Mouse (Mus musculus): ENCODE measurements around the gene Sugp1. TPM values are rescaled to one million over a fixed set of nuclear protein-coding genes. Genes with fewer than 3 reads are reported as not detected.

The Sugp1 gene
- polyA plus RNA-seq, 1 experiment, result 34.5 TPM

DNA sequence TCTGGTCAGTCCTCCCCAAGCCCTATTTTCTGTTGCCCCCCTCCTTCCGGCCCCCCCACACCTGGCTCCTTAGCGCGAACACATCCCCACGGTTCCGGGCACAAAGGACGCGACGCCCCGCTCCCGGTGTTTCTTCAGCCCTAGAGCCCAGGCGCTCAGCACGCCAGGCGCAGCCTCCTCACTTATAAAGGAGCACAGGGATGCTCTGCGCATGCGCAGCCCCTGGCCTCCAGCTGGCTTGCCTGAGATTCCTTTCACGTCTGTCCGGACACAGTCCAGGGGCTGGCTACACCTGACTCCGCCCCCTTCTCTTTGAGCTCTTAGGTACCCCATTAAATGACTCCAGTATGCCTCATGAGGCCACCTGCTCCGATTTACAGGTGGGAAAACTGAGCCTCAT, 78.1 kb downstream of the Sugp1 start, which contains the start of gene Ncan:
Gene Ncan, minus strand, starts transcription at position 207 of the 400 bp plus-strand sequence.
- H3K27ac ChIP-seq (ENCODE audit: insufficient read depth, low read length), result peak within 1 kb of the TSS; percentile 38
- TF ChIP-seq CTCF (IDR thresholded peaks at IDR 0.05; ENCODE audit: extremely low read depth, insufficient read depth, low read length) (no peak), POLR2A (IDR thresholded peaks at IDR 0.05; ENCODE audit: extremely low read depth, insufficient read depth, low read length) (peak; percentile 100)
- peaks cover 12% of the 10 kb centered on the region for H3K4me1 ChIP-seq (ENCODE audit: control insufficient read depth, insufficient read depth, low read length)
- peak within 1 kb of the TSS; percentile 62 for H3K4me3 ChIP-seq (ENCODE audit: insufficient read depth, low read length)

Other genes starting within 250 kb of the Sugp1 start
- gene Gmip, start 234.1 kb upstream of the Sugp1 start, polyA plus RNA-seq (2012; rRNA removed), result 15.7 and 16.1 TPM in 2 replicates
- 0.53 and 0.54 TPM in 2 replicates for gene Lpar2, start 220.4 kb upstream of the Sugp1 start, polyA plus RNA-seq (2012; rRNA removed)
- gene Pbx4, start 210.3 kb upstream of the Sugp1 start, polyA plus RNA-seq (2012; rRNA removed), result 32.0 and 35.4 TPM in 2 replicates
- gene Cilp2, start 155.1 kb upstream of the Sugp1 start, polyA plus RNA-seq (2012; rRNA removed), result 0.89 and 1.4 TPM in 2 replicates
- gene Tssk6, start 140.6 kb upstream of the Sugp1 start, polyA plus RNA-seq (2012; rRNA removed), result 0.29 and 0.40 TPM in 2 replicates
- 182 and 184 TPM in 2 replicates for gene Ndufa13, start 140.3 kb upstream of the Sugp1 start, polyA plus RNA-seq (2012; rRNA removed)
- 34.2 and 35.7 TPM in 2 replicates for gene Yjefn3, start 140.1 kb upstream of the Sugp1 start, polyA plus RNA-seq (2012; rRNA removed)
- gene Gatad2a, start 46.4 kb upstream of the Sugp1 start, polyA plus RNA-seq (2012; rRNA removed), result 21.1 and 24.3 TPM in 2 replicates
- 80.5 and 86.1 TPM in 2 replicates for gene Mau2, start 79 bp upstream of the Sugp1 start, polyA plus RNA-seq (2012; rRNA removed)
- gene Tm6sf2, start 30.1 kb downstream of the Sugp1 start, polyA plus RNA-seq (2012; rRNA removed), result 4.8 and 6.4 TPM in 2 replicates
- 65.4 and 69.9 TPM in 2 replicates for gene Hapln4, start 40.6 kb downstream of the Sugp1 start, polyA plus RNA-seq (2012; rRNA removed)
- 79.0 and 82.5 TPM in 2 replicates for gene Ncan, start 78.1 kb downstream of the Sugp1 start, polyA plus RNA-seq (2012; rRNA removed)
- gene Nr2c2ap, start 88.5 kb downstream of the Sugp1 start, polyA plus RNA-seq (2012; rRNA removed), result 22.5 and 25.2 TPM in 2 replicates
- gene Rfxank, start 96.3 kb downstream of the Sugp1 start, polyA plus RNA-seq (2012; rRNA removed), result 18.0 and 18.5 TPM in 2 replicates
- 107 and 108 TPM in 2 replicates for gene Borcs8, start 96.7 kb downstream of the Sugp1 start, polyA plus RNA-seq (2012; rRNA removed)
- 0.17 and 0.19 TPM in 2 replicates for gene Mef2b, start 96.9 kb downstream of the Sugp1 start, polyA plus RNA-seq (2012; rRNA removed)
- gene Tmem161a, start 129.5 kb downstream of the Sugp1 start, polyA plus RNA-seq (2012; rRNA removed), result 55.9 and 74.3 TPM in 2 replicates
- gene Slc25a42, start 169.5 kb downstream of the Sugp1 start, polyA plus RNA-seq (2012; rRNA removed), result 55.9 and 56.8 TPM in 2 replicates
- gene Sugp2, start 191.4 kb downstream of the Sugp1 start, polyA plus RNA-seq (2012; rRNA removed), result 105 and 121 TPM in 2 replicates
- 55.9 and 58.0 TPM in 2 replicates for gene Armc6, start 191.7 kb downstream of the Sugp1 start, polyA plus RNA-seq (2012; rRNA removed)
- gene Homer3, start 240.0 kb downstream of the Sugp1 start, polyA plus RNA-seq (2012; rRNA removed), result 11.6 and 22.6 TPM in 2 replicates